Mouse (Mus musculus) thymus, adult 2 months (tissue): ENCODE data around the gene Vamp3.

Experiments used
- CTCF ChIP-seq: fragments of 200-500 bp; IDR thresholded peaks from 2 replicates; pipeline ENCODE4 v1.5.1; 2012; ENCODE audit warnings: mild to moderate bottlenecking, control low read depth, low read length, moderate library complexity, borderline replicate concordance; ENCODE audit not compliant: control insufficient read depth, poor library complexity, insufficient read depth; ENCODE audit errors: extremely low read depth
- POLR2A ChIP-seq: fragments of 200-500 bp; IDR thresholded peaks from 2 replicates; pipeline ENCODE4 v1.6.1; 2012; ENCODE audit warnings: mild to moderate bottlenecking, low read length, control low read depth, moderate library complexity; ENCODE audit not compliant: control insufficient read depth, poor library complexity, insufficient read depth; ENCODE audit errors: extremely low read depth

- TF ChIP-seq CTCF (no peak), POLR2A (no peak)
Measured at GRCm38 (mm10) chr4:151070962-151071361, 13.2 kb upstream of the Vamp3 start.
